Mouse (Mus musculus): ENCODE results near the gene Snrpd3. TPM values are rescaled to one million over a fixed set of nuclear protein-coding genes. Genes with fewer than 3 reads are reported as not detected.

The Snrpd3 gene
- total RNA-seq, 1 experiment, result 124 TPM

DNA sequence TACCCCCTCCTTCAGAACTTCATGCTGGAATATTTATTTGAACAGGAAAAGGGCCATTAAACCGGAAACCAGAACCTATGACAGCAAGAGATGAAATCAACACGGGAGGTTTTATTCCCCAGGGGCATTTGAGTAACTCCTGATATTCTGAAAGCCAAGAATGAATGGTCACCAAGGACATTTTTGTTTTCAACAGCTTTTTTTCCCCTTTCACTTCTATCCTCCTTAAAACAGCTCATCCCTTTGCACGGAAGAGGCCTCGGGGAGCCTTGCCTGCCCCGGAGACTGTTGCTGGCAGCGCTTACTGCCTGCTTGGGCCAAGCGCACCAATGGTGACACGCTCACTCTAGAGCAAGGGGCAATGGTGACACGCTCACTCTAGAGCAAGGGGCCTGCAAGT, 40.3 kb upstream of the Snrpd3 start:
- DNase-seq (ENCODE audit: low read depth, low spot score), result no peak
- TF ChIP-seq MAFK (IDR thresholded peaks at IDR 0.05; ENCODE audit: insufficient read depth, low read depth, low read length) (no peak), HCFC1 (IDR thresholded peaks at IDR 0.05; ENCODE audit: borderline replicate concordance, insufficient read depth, low read length) (no peak), CHD2 (IDR thresholded peaks at IDR 0.05; ENCODE audit: low read depth, low read length) (no peak), ZNF384 (IDR thresholded peaks at IDR 0.05; ENCODE audit: low read depth, low read length) (no peak), ZC3H11A (IDR thresholded peaks at IDR 0.05; ENCODE audit: borderline replicate concordance, low read depth, low read length) (no peak)
- Histone ChIP-seq H3K9me3 (ENCODE audit: control insufficient read depth, insufficient read depth, low read depth, low read length) (no peaks in the 10 kb centered on the region), H3K27ac (ENCODE audit: insufficient read depth, low read depth, low read length, poor library complexity, severe bottlenecking) (no peak overlapping the region), H3K4me1 (ENCODE audit: control insufficient read depth in 2 of 2, insufficient read depth in 2 of 2, low read length in 2 of 2, poor library complexity in 1 of 2) (0 out of 4 replicates have a peak, but pooled peaks cover 0 to 2% of the 10 kb centered on the region in 2 experiments), H3K9ac (ENCODE audit: insufficient read depth, low read depth, low read length, poor library complexity, severe bottlenecking) (no peak overlapping the region), H3K4me3 (ENCODE audit: insufficient read depth in 1 of 2, low read depth in 1 of 2, low read length in 2 of 2, poor library complexity in 1 of 2, severe bottlenecking in 1 of 2) (no peak overlapping the region), H3K36me3 (ENCODE audit: control insufficient read depth, insufficient read depth, low read length, poor library complexity, severe bottlenecking) (no peaks in the 10 kb centered on the region)
- in situ Hi-C loops (cut with MboI; ENCODE audit: low sequenced_read_pairs in 2 of 2, unreplicated experiment in 2 of 2), result no loop called here

DNA sequence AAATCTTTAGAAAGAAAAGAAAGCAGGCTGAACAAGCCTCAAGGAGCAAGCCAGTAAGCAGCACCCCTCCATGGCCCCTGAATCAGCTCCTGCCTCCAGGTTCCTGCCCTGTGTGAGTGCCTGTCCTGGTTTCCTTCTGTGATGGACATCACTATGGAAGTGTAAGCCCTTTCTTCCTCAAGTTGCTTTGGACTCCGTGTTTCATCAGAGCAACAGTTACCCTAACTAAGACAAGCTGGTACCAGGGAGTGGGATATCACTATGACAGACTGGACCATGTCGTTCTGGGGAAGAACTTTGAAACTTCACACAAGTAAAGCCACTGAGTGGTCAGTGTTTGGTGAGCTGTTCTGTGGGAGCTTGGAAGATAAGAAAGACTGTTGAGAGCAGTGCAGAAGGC, 37.4 kb upstream of the Snrpd3 start:
- H3K9me3 ChIP-seq (ENCODE audit: control insufficient read depth, insufficient read depth, low read depth, low read length), result no peaks in the 10 kb centered on the region
- no peak overlapping the region for H3K27ac ChIP-seq (ENCODE audit: insufficient read depth, low read depth, low read length, poor library complexity, severe bottlenecking)
- in situ Hi-C loops (cut with MboI; ENCODE audit: low sequenced_read_pairs in 2 of 2, unreplicated experiment in 2 of 2), result no loop called here
- no peak overlapping the region for H3K9ac ChIP-seq (ENCODE audit: insufficient read depth, low read depth, low read length, poor library complexity, severe bottlenecking)
- DNase-seq (ENCODE audit: low read depth, low spot score), result no peak
- H3K36me3 ChIP-seq (ENCODE audit: control insufficient read depth, insufficient read depth, low read length, poor library complexity, severe bottlenecking), result no peaks in the 10 kb centered on the region
- TF ChIP-seq MAFK (IDR thresholded peaks at IDR 0.05; ENCODE audit: insufficient read depth, low read depth, low read length), result no peak
- TF ChIP-seq CHD2 (IDR thresholded peaks at IDR 0.05; ENCODE audit: low read depth, low read length), result no peak
- no peak for TF ChIP-seq ZNF384 (IDR thresholded peaks at IDR 0.05; ENCODE audit: low read depth, low read length)
- no peak for TF ChIP-seq ZC3H11A (IDR thresholded peaks at IDR 0.05; ENCODE audit: borderline replicate concordance, low read depth, low read length)
- TF ChIP-seq HCFC1 (IDR thresholded peaks at IDR 0.05; ENCODE audit: borderline replicate concordance, insufficient read depth, low read length), result no peak
- no peaks in the 10 kb centered on the region for H3K4me1 ChIP-seq (ENCODE audit: control insufficient read depth in 2 of 2, insufficient read depth in 2 of 2, low read length in 2 of 2, poor library complexity in 1 of 2)
- H3K4me3 ChIP-seq (ENCODE audit: insufficient read depth in 1 of 2, low read depth in 1 of 2, low read length in 2 of 2, poor library complexity in 1 of 2, severe bottlenecking in 1 of 2), result no peak overlapping the region

DNA sequence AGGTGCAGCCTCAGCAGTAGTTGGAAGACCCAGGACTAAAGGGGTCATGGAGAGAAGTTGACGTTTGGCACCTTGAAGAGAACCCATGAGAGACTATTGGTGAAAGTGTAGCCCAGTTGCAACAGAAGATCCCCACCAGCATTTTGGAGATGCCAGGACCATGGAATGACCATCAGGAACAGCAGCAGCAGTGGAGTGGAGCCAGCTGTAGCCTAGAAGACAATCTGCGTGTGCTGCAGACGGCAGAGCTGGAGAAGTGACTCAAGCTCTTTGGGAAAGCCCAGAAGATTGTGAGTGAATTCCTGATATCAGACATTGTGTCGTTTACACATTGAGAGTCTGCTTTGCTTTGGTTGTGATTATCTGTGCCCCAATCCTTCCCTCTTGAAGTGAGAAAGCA, 35.6 kb upstream of the Snrpd3 start:
- no peak for DNase-seq (ENCODE audit: low read depth, low spot score)
- TF ChIP-seq ZC3H11A (IDR thresholded peaks at IDR 0.05; ENCODE audit: borderline replicate concordance, low read depth, low read length) (no peak), HCFC1 (IDR thresholded peaks at IDR 0.05; ENCODE audit: borderline replicate concordance, insufficient read depth, low read length) (no peak), CHD2 (IDR thresholded peaks at IDR 0.05; ENCODE audit: low read depth, low read length) (no peak)
- in situ Hi-C loops (cut with MboI; ENCODE audit: low sequenced_read_pairs in 2 of 2, unreplicated experiment in 2 of 2), result no loop called here

DNA sequence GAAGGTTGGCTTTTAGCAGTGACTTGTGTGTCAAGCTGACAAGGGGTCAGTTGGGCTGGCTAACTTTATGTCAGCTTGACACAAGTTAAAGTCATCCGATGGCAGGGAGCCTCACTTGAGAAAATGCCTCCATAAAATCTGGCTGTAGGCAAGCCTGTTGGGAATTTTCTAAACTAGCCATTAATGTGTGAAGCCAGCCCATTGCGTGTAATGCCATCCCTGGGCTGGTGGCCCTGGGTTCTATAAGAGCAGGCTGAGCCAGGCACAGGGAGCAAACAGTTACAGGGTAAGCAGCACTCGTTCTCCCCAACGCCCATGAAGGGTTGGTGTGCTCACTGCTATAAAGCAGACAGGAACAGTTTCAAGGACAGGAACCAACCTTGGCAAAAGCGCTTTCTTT, 35.1 kb upstream of the Snrpd3 start:
- in situ Hi-C loops (cut with MboI; ENCODE audit: low sequenced_read_pairs in 2 of 2, unreplicated experiment in 2 of 2), result no loop called here
- Histone ChIP-seq H3K27ac (ENCODE audit: insufficient read depth, low read depth, low read length, poor library complexity, severe bottlenecking) (no peak overlapping the region), H3K4me1 (ENCODE audit: control insufficient read depth in 2 of 2, insufficient read depth in 2 of 2, low read length in 2 of 2, poor library complexity in 1 of 2) (no peaks in the 10 kb centered on the region), H3K4me3 (ENCODE audit: insufficient read depth in 1 of 2, low read depth in 1 of 2, low read length in 2 of 2, poor library complexity in 1 of 2, severe bottlenecking in 1 of 2) (no peak overlapping the region), H3K36me3 (ENCODE audit: control insufficient read depth, insufficient read depth, low read length, poor library complexity, severe bottlenecking) (no peaks in the 10 kb centered on the region), H3K9ac (ENCODE audit: insufficient read depth, low read depth, low read length, poor library complexity, severe bottlenecking) (no peak overlapping the region), H3K9me3 (ENCODE audit: control insufficient read depth, insufficient read depth, low read depth, low read length) (no peaks in the 10 kb centered on the region)
- TF ChIP-seq MAFK (IDR thresholded peaks at IDR 0.05; ENCODE audit: insufficient read depth, low read depth, low read length) (no peak), HCFC1 (IDR thresholded peaks at IDR 0.05; ENCODE audit: borderline replicate concordance, insufficient read depth, low read length) (no peak), ZNF384 (IDR thresholded peaks at IDR 0.05; ENCODE audit: low read depth, low read length) (no peak), ZC3H11A (IDR thresholded peaks at IDR 0.05; ENCODE audit: borderline replicate concordance, low read depth, low read length) (no peak), CHD2 (IDR thresholded peaks at IDR 0.05; ENCODE audit: low read depth, low read length) (no peak)
- DNase-seq (ENCODE audit: low read depth, low spot score), result no peak

More for the DNA sequence above, 35.6 kb upstream of the Snrpd3 start:
- H3K9ac ChIP-seq (ENCODE audit: insufficient read depth, low read depth, low read length, poor library complexity, severe bottlenecking), result no peak overlapping the region
- no peak overlapping the region for H3K27ac ChIP-seq (ENCODE audit: insufficient read depth, low read depth, low read length, poor library complexity, severe bottlenecking)
- H3K4me1 ChIP-seq (ENCODE audit: control insufficient read depth in 2 of 2, insufficient read depth in 2 of 2, low read length in 2 of 2, poor library complexity in 1 of 2), result no peaks in the 10 kb centered on the region
- no peaks in the 10 kb centered on the region for H3K9me3 ChIP-seq (ENCODE audit: control insufficient read depth, insufficient read depth, low read depth, low read length)
- H3K36me3 ChIP-seq (ENCODE audit: control insufficient read depth, insufficient read depth, low read length, poor library complexity, severe bottlenecking), result no peaks in the 10 kb centered on the region
- no peak overlapping the region for H3K4me3 ChIP-seq (ENCODE audit: insufficient read depth in 1 of 2, low read depth in 1 of 2, low read length in 2 of 2, poor library complexity in 1 of 2, severe bottlenecking in 1 of 2)

DNA sequence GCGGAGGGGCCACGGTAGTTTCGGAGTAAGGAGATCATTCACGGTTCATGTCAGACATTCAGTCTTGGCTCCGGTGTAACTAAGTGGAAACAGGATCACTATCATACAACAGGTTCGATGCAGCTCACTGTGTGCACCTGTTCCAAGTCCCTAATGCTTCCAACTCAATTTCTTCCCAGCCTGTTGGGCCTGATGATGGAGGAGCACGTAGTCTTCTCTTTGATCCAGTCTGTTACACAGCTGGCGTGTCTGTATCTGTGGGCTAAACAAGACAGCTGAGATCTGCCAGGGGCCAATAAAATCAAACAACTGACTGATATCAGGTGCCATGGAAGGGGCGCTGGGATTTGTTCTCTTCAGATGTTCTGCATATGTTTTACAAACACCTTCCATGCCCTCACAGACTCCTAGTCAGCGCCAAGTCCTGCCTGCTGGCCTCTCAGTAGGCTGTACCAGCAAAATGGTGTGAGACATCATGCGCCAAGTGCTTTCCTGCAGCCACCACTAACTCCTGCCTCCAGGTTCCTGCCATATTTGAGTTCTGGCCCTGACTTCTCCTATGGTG, 34.4 kb upstream of the Snrpd3 start:
- no peaks in the 10 kb centered on the region for H3K36me3 ChIP-seq (ENCODE audit: control insufficient read depth, insufficient read depth, low read length, poor library complexity, severe bottlenecking)
- H3K4me1 ChIP-seq (ENCODE audit: control insufficient read depth in 2 of 2, insufficient read depth in 2 of 2, low read length in 2 of 2, poor library complexity in 1 of 2), result no peaks in the 10 kb centered on the region
- TF ChIP-seq MAFK (IDR thresholded peaks at IDR 0.05; ENCODE audit: insufficient read depth, low read depth, low read length) (no peak), HCFC1 (IDR thresholded peaks at IDR 0.05; ENCODE audit: borderline replicate concordance, insufficient read depth, low read length) (no peak), CHD2 (IDR thresholded peaks at IDR 0.05; ENCODE audit: low read depth, low read length) (no peak), ZNF384 (IDR thresholded peaks at IDR 0.05; ENCODE audit: low read depth, low read length) (no peak), ZC3H11A (IDR thresholded peaks at IDR 0.05; ENCODE audit: borderline replicate concordance, low read depth, low read length) (no peak)
- no peak overlapping the region for H3K4me3 ChIP-seq (ENCODE audit: insufficient read depth in 1 of 2, low read depth in 1 of 2, low read length in 2 of 2, poor library complexity in 1 of 2, severe bottlenecking in 1 of 2)
- H3K9ac ChIP-seq (ENCODE audit: insufficient read depth, low read depth, low read length, poor library complexity, severe bottlenecking), result no peak overlapping the region
- H3K9me3 ChIP-seq (ENCODE audit: control insufficient read depth, insufficient read depth, low read depth, low read length), result no peaks in the 10 kb centered on the region
- H3K27ac ChIP-seq (ENCODE audit: insufficient read depth, low read depth, low read length, poor library complexity, severe bottlenecking), result no peak overlapping the region
- no peak for DNase-seq (ENCODE audit: low read depth, low spot score)
- in situ Hi-C loops (cut with MboI; ENCODE audit: low sequenced_read_pairs in 2 of 2, unreplicated experiment in 2 of 2), result no loop called here
